In genomic region chr6:113390715-113391114, GRCm38 (mm10) we compare ENCODE assay signal across 17 mouse cellular contexts. TPM values are rescaled to one million over a fixed set of nuclear protein-coding genes. Genes with fewer than 3 reads are reported as not detected.
"Had no signal": no experiment of that assay in that cellular context is flagged by ENCODE, and none has a peak within 500 bp of the region (broad histone marks: within the 10 kb centered on the region; RNA-seq: fewer than 3 reads in every experiment).

No protein-coding gene starts in this region.

- ATAC-seq: intestine, embryonic 16.5 days; lung, postnatal 0 days; midbrain, embryonic 16.5 days had no signal

- DNase-seq: layer of hippocampus, adult 9-11 months; liver; lung, adult 2 months; lung, postnatal 4 days; right cerebral cortex, postnatal 14 days; thymus, adult 18-20 months; thymus, postnatal 14 days had no signal

- H3K27ac ChIP-seq: hindbrain, embryonic 14.5 days; limb, embryonic 12.5 days; liver, embryonic 15.5 days had no signal

- H3K27me3 ChIP-seq: megakaryocyte, embryonic 14.5 days had no signal

- H3K4me3 ChIP-seq: limb, embryonic 12.5 days; liver, embryonic 15.5 days; megakaryocyte, embryonic 14.5 days had no signal

RNA-seq across cellular contexts. Expression of gene Cidec, which starts 44.8 kb away (rescaled TPM):
- total RNA-seq: left cerebral cortex, postnatal 36 days had no signal
- polyA plus RNA-seq: hindbrain, embryonic 14.5 days; limb, embryonic 12.5 days; liver, embryonic 15.5 days; midbrain, embryonic 11.5 days; midbrain, embryonic 16.5 days; neural tube, embryonic 14.5 days had no signal
